In genomic region chr4:97585170-97585569, GRCm38 (mm10) we compare ENCODE assay signal across 21 mouse cellular contexts.
DNase-seq lines count a peak whose midpoint lies in the region; ATAC-seq and TF ChIP-seq lines count a peak whose summit lies in the region.
"Had no signal": no experiment of that assay in that cellular context is flagged by ENCODE, and none has a peak within 500 bp of the region (broad histone marks: within the 10 kb centered on the region; RNA-seq: fewer than 3 reads in every experiment).

No protein-coding gene starts in this region.

- H3K27me3 ChIP-seq in midbrain, postnatal 0 days (ENCODE audit: insufficient read depth, low read length) = no peaks in the 10 kb centered on the region
- no peaks in the 10 kb centered on the region for H3K27me3 ChIP-seq in midbrain, embryonic 14.5 days (ENCODE audit: control insufficient read depth, insufficient read depth, low read length)
- peaks cover 4% of the 10 kb centered on the region; the same call in 1 of the 2 replicates for H3K27me3 ChIP-seq in embryonic facial prominence, embryonic 14.5 days (replicated peaks; ENCODE audit: control insufficient read depth, insufficient read depth, low read length)
- no peaks in the 10 kb centered on the region for H3K27me3 ChIP-seq in hindbrain, embryonic 15.5 days
- no peaks in the 10 kb centered on the region for H3K27me3 ChIP-seq in heart, embryonic 11.5 days (ENCODE audit: control insufficient read depth, insufficient read depth, low read length)
- H3K27me3 ChIP-seq: embryonic facial prominence, embryonic 12.5 days; liver, embryonic 12.5 days; neural tube, embryonic 12.5 days; stomach, embryonic 15.5 days had no signal

- H3K4me2 ChIP-seq in midbrain, postnatal 0 days (ENCODE audit: low read depth, low read length, poor library complexity, severe bottlenecking) = no peak overlapping the region
- no peak overlapping the region for H3K4me2 ChIP-seq in midbrain, embryonic 14.5 days (ENCODE audit: low read length)
- peak overlapping the region; percentile 44 for H3K4me2 ChIP-seq in embryonic facial prominence, embryonic 14.5 days (ENCODE audit: low read depth, low read length)
- H3K4me2 ChIP-seq in hindbrain, embryonic 15.5 days = peak overlapping the region; percentile 42
- no peak overlapping the region for H3K4me2 ChIP-seq in heart, embryonic 11.5 days
- H3K4me2 ChIP-seq: liver, embryonic 12.5 days; stomach, embryonic 15.5 days had no signal

- no peak overlapping the region for H3K4me3 ChIP-seq in midbrain, postnatal 0 days (ENCODE audit: low read depth, low read length)
- H3K4me3 ChIP-seq in midbrain, embryonic 14.5 days (replicated peaks; ENCODE audit: low read depth, low read length) = no peak overlapping the region
- H3K4me3 ChIP-seq in embryonic facial prominence, embryonic 14.5 days (ENCODE audit: low read depth, low read length) = no peak overlapping the region
- H3K4me3 ChIP-seq in hindbrain, embryonic 15.5 days = 0 out of 2 replicates have a peak overlapping the region, but pooled peaks have one; percentile 4
- no peak overlapping the region for H3K4me3 ChIP-seq in heart, embryonic 11.5 days (ENCODE audit: low read depth, low read length)
- H3K4me3 ChIP-seq: heart, embryonic 10.5 days; liver, embryonic 12.5 days; stomach, embryonic 15.5 days had no signal

- no peaks in the 10 kb centered on the region for H3K9me3 ChIP-seq in midbrain, postnatal 0 days (ENCODE audit: low read length)
- no peaks in the 10 kb centered on the region for H3K9me3 ChIP-seq in midbrain, embryonic 14.5 days (ENCODE audit: control insufficient read depth, low read length)
- no peaks in the 10 kb centered on the region for H3K9me3 ChIP-seq in embryonic facial prominence, embryonic 14.5 days (ENCODE audit: control insufficient read depth, low read length)
- H3K9me3 ChIP-seq in hindbrain, embryonic 15.5 days = no peaks in the 10 kb centered on the region
- H3K9me3 ChIP-seq in heart, embryonic 11.5 days (replicated peaks; ENCODE audit: control insufficient read depth, low read length) = no peaks in the 10 kb centered on the region
- H3K9me3 ChIP-seq: embryonic facial prominence, embryonic 12.5 days; heart, embryonic 10.5 days; liver, embryonic 12.5 days; neural tube, embryonic 12.5 days; stomach, embryonic 15.5 days had no signal

- no peak overlapping the region for H3K9ac ChIP-seq in midbrain, postnatal 0 days (replicated peaks; ENCODE audit: low read length, poor library complexity, severe bottlenecking)
- no peak overlapping the region for H3K9ac ChIP-seq in midbrain, embryonic 14.5 days (replicated peaks; ENCODE audit: low read length)
- H3K9ac ChIP-seq in embryonic facial prominence, embryonic 14.5 days (ENCODE audit: low read depth, low read length) = no peak overlapping the region
- no peak overlapping the region for H3K9ac ChIP-seq in hindbrain, embryonic 15.5 days
- no peak overlapping the region for H3K9ac ChIP-seq in heart, embryonic 11.5 days (ENCODE audit: low read depth, low read length)
- H3K9ac ChIP-seq: liver, embryonic 12.5 days; lung, embryonic 14.5 days; neural tube, embryonic 12.5 days; stomach, embryonic 15.5 days had no signal

- peak; percentile 35 for DNase-seq in midbrain, postnatal 0 days (ENCODE audit: low spot score)
- DNase-seq in midbrain, embryonic 14.5 days = no peak
- no peak for DNase-seq in embryonic facial prominence, embryonic 14.5 days (ENCODE audit: low spot score)
- DNase-seq in lung, adult 18-20 months = no peak
- DNase-seq in layer of hippocampus, postnatal 25 days (ENCODE audit: extremely low spot score in 1 of 2, low spot score in 1 of 2) = no peak
- DNase-seq: adrenal gland, adult 2 months; cerebellum, adult 9-10 months; heart, postnatal 10 days; kidney, adult 18-20 months; kidney, postnatal 10 days; lung, embryonic 14.5 days; lung, postnatal 4 days; thymus, adult 18-20 months; thymus, postnatal 4 days had no signal

- H3K36me3 ChIP-seq in midbrain, postnatal 0 days (ENCODE audit: insufficient read depth, low read length) = no peaks in the 10 kb centered on the region
- H3K36me3 ChIP-seq in midbrain, embryonic 14.5 days (ENCODE audit: control insufficient read depth, insufficient read depth, low read length) = no peaks in the 10 kb centered on the region
- H3K36me3 ChIP-seq in embryonic facial prominence, embryonic 14.5 days (ENCODE audit: control insufficient read depth, insufficient read depth, low read length) = no peaks in the 10 kb centered on the region
- H3K36me3 ChIP-seq in hindbrain, embryonic 15.5 days = no peaks in the 10 kb centered on the region
- H3K36me3 ChIP-seq in heart, embryonic 11.5 days (ENCODE audit: control insufficient read depth, insufficient read depth, low read length) = no peaks in the 10 kb centered on the region
- H3K36me3 ChIP-seq: embryonic facial prominence, embryonic 12.5 days; heart, embryonic 10.5 days; liver, embryonic 12.5 days; neural tube, embryonic 12.5 days; stomach, embryonic 15.5 days had no signal

- no peak for ATAC-seq in midbrain, postnatal 0 days (ENCODE audit: low FRiP score)
- ATAC-seq in midbrain, embryonic 14.5 days (ENCODE audit: low FRiP score, low TSS enrichment) = no peak
- no peak for ATAC-seq in embryonic facial prominence, embryonic 14.5 days (ENCODE audit: low read depth)
- ATAC-seq in hindbrain, embryonic 15.5 days (ENCODE audit: low FRiP score, low read depth) = no peak
- no peak for ATAC-seq in heart, embryonic 11.5 days (replicated peaks; ENCODE audit: insufficient number of reproducible peaks, low FRiP score, low TSS enrichment)
- ATAC-seq: liver, embryonic 12.5 days had no signal

- TF ChIP-seq CTCF in midbrain, postnatal 0 days (IDR thresholded peaks at IDR 0.05) = no peak

- no peak overlapping the region for H3K27ac ChIP-seq in midbrain, postnatal 0 days (ENCODE audit: low read depth, low read length)
- H3K27ac ChIP-seq in midbrain, embryonic 14.5 days (replicated peaks; ENCODE audit: low read depth, low read length) = no peak overlapping the region
- H3K27ac ChIP-seq in embryonic facial prominence, embryonic 14.5 days (replicated peaks; ENCODE audit: low read depth, low read length) = no peak overlapping the region
- no peak overlapping the region for H3K27ac ChIP-seq in hindbrain, embryonic 15.5 days (replicated peaks)
- H3K27ac ChIP-seq in heart, embryonic 11.5 days (ENCODE audit: low read depth, low read length) = no peak overlapping the region
- H3K27ac ChIP-seq: heart, embryonic 10.5 days; liver, embryonic 12.5 days; neural tube, embryonic 12.5 days; stomach, embryonic 15.5 days had no signal

- H3K4me1 ChIP-seq in midbrain, postnatal 0 days (ENCODE audit: insufficient read depth, low read length) = no peaks in the 10 kb centered on the region
- H3K4me1 ChIP-seq in midbrain, embryonic 14.5 days (ENCODE audit: control insufficient read depth, insufficient read depth, low read length) = peaks cover 6% of the 10 kb centered on the region; the same call in 1 of the 2 replicates
- peaks cover 21% of the 10 kb centered on the region for H3K4me1 ChIP-seq in embryonic facial prominence, embryonic 14.5 days (ENCODE audit: control insufficient read depth, insufficient read depth, low read length)
- H3K4me1 ChIP-seq in hindbrain, embryonic 15.5 days (replicated peaks) = no peaks in the 10 kb centered on the region
- no peaks in the 10 kb centered on the region for H3K4me1 ChIP-seq in heart, embryonic 11.5 days (ENCODE audit: control insufficient read depth, insufficient read depth, low read length)
- H3K4me1 ChIP-seq: heart, embryonic 10.5 days; stomach, embryonic 15.5 days had no signal

- 74% methylated on average over 7 of the region's 7 CpGs for WGBS in midbrain, postnatal 0 days
- 75% methylated on average over 7 of the region's 7 CpGs for WGBS in midbrain, embryonic 14.5 days
- WGBS in embryonic facial prominence, embryonic 14.5 days = 43% methylated on average over 7 of the region's 7 CpGs
- 58% methylated on average over 7 of the region's 7 CpGs for WGBS in hindbrain, embryonic 15.5 days
- 87% methylated on average over 7 of the region's 7 CpGs for WGBS in heart, embryonic 11.5 days (ENCODE audit: insufficient replicate concordance)

Comparison
In these comparisons a context has a peak if more than half of its experiments do, and no peak if none do; other contexts are left out.
1. H3K4me2 ChIP-seq: peak in embryonic facial prominence, embryonic 14.5 days (single experiment) and hindbrain, embryonic 15.5 days (single experiment); none in midbrain, postnatal 0 days (single experiment), midbrain, embryonic 14.5 days (single experiment) and heart, embryonic 11.5 days (single experiment).